Mouse (Mus musculus) right cerebral cortex, postnatal 25 days (tissue): ENCODE measurements around the gene Inka1.

Experiments
- DNase-seq: peaks from one replicate; pipeline ENCODE4 v3.0.0; 2022

Gene Inka1

DNA sequence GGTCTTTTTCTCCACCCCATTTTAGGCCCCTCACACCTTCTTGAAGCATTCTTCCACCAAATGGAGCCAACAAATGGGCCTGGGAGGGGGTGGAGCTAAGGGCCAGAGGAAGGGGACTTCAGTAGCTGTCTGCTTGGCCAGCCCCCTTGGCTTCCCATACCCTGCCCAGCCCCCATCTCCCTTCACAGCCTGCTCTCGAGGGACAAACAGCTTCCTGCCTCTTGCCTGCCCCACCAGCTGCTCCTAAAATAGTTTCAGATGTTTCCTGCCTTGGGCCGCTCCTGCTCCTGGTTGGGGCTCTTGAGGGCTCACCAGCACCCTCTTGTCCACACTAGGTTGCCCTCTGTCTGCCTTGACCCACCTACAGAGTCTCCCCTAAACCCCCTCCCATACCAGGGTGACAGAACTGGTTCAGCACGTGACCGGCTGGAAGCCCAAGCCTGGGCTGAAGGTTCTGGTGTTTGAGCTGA, 2.2 kb downstream of the Inka1 start:
- DNase-seq, result no peak

DNA sequence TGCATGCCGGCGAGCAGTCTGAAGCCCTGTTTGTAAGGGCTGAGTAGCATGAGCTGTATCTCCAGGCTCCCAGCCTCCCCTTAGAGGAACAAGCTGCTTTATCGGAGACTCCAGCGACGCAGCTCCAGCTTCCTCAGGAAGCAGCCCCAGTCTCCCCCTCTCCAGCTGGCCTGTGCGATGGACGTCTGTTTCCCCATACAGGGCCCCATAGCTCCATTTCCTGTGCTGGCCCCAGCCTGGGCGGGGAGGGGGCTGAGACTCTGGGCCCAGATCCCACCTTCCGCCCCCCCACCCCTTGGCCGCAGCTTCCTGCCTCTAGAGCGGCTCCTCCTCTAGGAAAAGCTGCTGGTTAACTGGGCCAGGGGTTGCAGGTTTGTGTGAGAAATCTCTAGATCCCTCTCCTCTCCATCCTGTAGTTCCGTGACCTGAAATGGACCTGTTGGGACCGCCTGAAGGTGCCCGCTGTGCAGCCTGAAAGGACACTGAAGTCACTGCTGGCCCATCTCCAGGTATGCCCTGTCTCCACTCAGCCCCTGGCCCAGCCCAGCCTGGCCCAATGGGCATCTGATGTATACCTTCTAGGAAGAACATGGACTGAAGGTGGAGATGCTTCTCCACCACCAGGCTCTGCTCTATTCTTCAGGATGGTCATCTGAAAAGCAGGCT, 2.9 kb downstream of the Inka1 start, which contains the start of gene Gm20661:
Gm20661 (plus strand) TSS at position 378 of the 666 bp plus-strand sequence.
- DNase-seq, result peak; percentile 42

DNA sequence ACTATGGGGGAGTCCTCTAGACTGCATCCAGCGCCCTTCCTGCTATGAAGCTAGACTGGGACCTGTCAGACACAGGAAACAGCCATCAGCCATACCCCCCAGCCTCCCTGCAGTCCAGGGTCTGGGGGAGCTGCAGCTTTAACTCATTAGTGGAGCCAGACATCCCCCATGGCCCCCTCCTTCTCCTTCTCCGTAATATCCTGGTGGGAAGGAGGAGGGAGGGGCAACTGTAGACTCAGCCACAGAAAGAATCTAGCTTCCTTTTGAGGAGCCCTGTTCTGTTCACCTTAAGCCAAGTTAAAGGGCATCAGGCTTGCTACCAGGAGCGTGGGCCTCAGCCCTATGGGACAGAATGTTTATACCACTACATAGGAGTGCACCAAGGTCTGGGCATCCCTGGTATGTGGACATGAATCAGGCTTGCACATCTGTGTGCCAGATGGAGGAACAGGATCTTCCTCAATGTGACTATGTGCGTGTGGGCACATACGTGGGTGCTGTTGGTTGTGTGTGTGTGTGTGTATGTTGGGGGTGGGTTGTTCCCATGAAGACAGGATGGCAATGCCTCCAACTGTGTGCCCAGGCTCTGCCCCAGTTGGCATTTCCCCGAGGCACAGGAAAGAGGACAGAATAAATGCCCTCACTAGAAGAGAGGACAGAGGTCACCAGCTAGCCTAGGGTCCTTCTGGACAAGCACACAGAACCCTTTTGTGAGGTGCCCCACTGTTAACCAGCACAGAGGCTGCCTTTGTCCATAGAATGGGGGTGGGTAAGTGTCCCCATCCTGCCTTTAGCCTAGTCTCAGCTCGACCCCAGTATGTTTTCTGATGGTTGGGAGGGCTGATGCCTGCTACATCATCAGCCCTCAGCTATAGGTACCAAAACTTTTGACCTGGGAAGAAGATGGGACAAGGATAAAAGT, 3.7 kb downstream of the Inka1 start:
- DNase-seq, result peak; percentile 48

DNA sequence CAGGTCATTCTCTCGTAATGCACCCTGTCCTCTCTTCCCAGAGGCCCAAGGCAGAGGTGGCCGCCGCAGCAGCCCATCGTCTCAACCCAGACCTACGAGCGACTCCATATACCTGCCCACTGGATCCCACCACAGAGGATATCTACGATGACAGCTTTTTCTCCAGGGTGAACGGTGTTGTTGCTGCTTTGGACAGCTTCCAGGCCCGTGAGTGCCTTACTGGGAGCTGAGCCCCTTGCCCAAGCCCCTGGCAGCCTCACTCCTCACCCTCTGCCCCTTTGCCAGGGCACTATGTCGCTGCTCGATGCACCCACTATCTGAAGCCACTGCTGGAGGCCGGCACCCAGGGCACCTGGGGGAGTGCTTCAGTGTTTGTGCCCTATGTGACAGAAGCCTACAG, 6.9 kb downstream of the Inka1 start:
- DNase-seq, result no peak

DNA sequence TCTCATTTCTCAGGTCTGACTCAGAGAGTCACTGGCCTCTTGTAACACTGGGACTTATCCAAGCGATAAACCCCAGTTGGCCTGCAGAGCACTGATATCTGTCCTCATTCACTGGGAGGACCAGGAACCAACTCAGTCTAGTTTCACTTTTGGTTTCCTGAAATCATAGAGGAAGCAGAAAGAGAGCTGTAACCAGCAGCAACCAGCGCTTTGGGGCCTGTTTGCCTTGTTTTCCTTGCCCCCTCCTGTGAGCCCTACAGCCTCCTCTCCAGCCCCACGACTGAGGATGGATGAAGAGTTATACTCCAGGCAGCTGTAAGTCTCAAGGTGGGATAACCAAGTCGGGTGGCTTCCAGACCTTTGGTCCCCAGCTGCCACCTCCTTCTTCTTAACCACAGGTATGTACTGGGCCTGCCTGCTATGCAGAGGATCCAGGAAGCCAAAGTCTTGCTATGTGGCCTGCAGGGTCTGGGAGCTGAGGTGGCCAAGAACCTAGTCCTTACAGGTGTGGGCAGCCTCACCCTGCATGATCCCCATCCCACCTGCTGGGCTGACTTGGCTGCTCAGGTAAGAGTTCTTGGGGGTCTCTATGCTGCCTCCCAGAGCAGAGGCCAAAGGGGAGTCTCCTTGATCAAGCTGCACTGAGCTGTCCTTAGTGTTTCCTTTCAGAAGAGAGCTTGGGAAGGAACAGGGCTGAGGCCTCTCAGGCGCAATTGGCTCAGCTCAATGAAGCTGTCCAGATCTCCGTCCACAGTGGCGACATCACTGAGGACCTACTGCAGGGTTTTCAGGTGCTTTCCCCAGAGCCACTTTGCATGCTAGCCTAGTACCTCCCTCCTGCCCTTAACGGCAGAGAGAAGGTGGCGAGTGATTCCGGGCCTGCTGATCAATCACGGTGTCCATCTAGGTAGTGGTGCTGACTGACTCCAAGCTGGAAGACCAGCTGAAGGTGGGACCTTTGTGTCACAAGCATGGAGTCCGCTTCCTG, 10.0 kb downstream of the Inka1 start, which contains the start of gene Uba7:
Uba7 (plus strand) TSS at position 107 of the 988 bp plus-strand sequence.
- DNase-seq, result no peak

DNA sequence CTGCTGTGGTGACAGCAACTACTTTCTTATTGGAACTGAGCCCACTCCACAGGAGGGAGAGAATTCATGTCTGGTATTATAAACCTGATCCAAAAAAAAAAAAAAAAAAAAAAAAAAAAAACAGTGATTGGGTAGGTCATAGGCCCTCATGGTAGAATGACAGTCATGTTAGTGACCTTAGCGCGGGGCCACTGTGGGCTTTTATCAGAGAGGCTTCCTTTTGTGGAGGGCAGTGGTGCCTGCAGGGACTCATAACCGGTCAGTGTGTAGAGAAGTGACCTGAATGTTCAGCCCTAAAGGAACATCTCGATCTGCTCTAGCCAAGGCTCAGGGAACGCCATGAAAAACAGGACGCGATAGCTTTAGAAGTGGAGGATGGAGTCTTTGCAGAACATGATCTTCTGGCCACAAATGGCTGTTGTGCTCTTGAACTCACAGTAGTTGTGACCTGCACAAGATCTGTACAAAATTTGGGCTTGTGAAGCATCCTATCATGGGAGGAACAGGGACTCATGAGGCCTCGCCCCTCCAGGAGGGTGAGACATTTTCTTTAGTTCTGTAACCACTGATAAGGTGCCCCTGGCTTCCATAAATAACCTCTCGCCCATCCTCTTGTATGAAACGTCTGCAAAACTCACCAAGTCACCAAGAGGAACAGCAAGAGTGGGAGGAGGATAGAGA, 11.0 kb downstream of the Inka1 start:
- DNase-seq, result no peak

DNA sequence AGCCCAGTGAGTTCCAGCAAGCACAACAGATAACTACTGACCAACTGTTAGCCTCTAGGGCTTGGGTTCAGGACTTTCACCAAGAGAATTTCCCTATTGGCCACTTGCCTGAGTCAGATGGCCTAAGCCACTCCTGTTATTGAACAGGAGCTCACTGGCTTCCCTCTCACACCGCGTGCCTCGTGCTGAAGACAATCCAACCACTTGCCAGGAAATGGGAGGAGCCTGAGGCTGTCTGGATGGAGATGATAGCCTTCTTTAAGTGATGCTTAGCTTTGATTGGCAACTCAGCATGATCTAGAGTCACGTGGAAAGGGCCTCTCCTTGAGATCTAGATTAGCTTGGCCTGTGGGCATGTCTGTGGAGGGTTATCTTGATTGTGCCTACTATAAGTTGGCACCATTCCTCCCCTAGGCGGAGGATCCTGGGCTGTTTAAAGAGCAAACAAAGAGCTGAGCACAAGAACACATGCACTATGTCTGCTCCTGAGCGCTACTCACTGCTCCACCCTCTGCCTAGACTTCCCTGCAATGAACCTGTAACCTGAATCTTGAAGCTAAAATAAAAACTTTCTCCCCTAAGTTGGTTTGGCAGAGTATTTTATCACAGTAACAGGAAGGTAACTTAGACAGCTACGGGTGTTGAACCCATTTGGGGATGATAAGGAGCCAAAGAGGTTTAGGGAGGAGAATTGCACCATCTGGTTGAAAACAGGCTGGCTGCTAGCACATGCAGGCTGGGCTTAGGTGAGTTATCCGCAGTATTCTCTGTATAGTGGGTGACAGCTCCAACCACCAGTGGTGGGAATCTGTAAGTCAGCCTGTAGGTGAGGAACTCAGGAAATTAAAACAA, 13.8 kb downstream of the Inka1 start:
- no peak for DNase-seq

DNA sequence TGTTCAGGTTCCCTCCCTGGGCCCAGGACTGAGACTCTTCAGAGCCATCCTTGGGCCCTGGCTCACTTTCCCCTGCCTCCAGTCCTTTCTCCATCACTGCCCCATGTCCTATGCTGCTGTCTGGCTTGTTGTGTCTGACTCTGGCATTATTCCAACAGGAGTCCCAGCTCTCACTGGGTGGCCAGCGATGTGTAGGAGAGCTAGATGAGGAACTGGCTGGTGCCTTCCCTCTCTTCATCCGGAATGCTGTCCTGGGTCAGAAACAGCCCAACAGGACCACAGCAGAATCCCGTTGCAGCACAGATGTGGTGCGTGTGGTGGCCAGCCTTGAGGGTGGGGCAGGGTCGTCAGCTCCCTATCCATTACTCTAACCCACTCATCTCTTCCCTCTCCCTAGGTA, 15.4 kb downstream of the Inka1 start:
- no peak for DNase-seq

DNA sequence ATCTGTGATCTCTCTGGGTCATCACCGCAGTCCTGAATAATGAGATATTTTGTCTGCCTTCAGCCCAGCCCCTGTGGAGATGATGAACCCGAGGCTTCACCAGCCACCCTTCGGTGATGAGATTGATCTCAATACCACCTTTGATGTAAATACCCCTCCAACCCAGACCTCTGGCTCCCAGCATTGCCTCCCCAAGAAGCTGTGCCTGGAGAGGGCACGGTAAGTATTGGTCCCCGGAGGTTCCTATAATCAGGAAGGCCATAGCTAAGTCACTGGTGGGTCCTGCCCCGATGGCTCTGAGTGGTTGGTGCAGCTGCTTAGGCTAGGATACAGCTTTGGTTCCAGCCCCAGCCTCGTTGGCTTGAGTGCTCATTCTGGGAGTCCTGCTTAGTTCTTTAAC, 17.1 kb downstream of the Inka1 start:
- DNase-seq, result no peak

DNA sequence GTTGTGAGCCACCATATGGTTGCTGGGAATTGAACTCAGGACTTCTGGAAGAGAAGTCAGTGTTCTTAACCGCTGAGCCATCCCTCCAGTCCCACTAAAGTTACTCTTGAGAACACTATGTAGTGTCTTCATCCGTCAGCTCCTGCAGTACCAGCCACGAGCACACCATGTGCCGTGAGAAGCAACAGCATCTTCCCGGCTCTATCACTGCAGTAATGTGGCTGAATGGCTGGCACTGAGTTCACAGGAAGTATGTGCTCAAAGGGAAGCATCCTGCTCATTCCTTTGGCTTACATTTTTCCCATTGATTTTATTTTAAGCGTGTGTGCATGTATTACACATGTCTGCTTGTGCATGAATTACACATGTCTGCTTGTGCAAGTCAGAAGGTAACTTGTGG, 18.2 kb downstream of the Inka1 start:
- DNase-seq, result no peak

DNA sequence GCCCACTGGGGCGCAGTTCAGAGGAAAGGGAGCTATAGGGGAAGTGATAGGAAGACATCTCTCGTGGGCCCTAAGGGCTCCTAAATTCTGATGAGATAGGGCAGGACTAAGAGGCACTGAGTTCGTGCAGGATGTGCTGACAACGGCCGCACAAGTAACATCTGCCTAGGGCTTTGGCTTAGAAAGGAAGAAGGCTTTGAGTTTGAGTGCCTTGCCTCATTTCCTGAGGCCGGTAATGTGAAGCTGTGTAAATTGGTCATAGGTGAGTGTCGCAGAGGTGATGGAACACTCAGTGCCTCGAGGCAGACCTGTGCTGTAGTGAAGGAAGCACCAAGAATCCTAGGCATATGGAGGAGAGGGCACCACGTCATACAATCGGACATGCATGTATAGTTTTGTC, 19.0 kb downstream of the Inka1 start:
- DNase-seq, result no peak

DNA sequence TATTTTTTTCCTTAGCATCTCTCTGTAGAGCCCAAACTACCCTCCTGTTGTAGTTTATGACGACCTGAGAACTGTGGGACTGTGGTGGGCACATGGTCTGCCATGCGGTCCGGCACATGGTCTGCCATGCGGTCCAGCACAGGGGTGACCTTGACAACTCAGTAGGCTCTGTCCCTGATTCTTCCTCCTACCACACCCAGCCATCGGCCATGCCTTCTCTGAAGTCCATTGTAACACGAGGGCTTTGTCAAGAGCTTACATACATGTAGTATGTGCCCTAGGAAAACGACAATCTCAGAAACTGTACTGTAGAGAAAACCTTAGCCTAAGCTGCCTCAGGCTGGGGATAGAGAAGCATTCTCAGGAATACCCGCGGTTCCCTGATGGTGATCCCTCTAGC, 21.0 kb downstream of the Inka1 start:
- DNase-seq, result no peak

DNA sequence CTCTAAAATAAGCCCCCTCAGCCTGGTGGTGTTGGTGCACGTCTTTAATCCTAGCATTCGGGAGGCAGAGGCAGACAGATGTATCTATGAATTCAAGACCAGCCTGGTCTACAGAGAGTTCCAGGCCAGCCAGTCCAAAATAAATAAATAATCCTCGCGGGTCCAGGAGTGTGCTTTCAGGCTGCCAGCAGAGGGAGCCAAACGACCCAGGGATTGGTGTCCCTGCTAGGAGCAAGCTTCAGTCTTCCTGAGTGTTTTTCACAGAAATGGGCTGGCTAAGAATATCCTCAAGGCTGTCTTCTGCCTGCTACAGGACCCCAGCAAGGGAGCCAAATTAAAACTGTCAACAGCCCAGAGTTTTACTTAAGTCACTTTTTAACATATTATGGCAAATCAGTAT, 22.0 kb downstream of the Inka1 start:
- no peak for DNase-seq

DNA sequence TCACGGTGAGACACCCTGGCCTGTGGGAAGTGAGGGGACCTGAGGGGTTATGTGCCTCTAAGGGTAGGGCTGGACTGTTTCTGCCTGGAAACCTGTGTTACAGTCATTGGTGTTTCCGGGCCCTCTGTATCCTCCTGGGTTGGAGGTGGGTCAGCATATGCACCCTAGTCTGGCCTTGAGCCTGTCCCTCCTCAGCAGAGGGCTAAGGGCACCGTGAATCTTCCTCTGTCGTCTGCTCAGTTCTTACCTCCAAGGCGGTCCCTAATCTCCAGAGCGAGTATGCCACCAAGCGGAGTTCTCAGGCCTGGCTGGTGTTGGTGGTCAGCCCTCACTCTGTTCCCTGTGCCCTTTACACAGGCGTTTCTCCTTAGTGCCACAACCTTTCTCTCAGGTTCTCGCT, 22.8 kb downstream of the Inka1 start:
- no peak for DNase-seq

DNA sequence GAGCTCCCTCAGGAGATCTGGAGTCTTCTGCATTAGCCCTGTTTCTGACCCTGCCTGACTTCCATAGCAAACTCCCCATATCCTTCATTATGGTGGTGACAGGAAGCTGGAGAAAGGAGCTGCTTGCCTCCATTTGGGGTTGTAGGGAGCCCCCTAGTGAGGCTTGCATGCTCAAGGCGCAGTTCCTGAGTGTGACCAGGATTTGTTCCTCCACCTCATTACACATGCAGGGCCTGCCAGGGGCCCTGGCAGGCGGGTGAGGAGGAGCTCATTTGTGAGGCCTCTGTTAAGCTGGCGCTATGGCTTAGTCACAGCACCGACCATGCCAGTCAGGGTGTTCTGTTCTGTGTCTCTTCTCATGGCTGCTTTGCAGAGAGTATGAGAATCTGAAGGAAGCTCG, 23.8 kb downstream of the Inka1 start:
- peak; percentile 69 for DNase-seq

DNA sequence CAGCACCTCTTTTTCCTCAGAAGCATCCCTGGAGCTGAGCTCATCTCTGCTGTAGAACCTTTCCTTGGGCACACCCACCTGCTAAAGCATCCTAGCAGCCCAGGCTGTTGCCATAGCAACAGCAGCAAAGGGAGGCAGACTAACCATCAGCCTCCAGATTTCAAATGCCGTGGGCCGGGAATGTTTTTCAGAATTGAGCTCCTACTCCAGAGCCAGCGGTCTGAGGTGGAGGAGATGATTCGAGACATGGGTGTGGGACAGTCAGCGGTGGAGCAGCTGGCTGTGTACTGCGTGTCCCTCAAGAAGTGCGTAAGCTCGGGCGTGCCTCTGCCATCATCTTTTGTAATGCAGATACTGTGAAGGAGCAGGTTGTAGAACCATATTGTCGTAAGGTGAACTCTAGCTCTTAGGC, 24.3 kb downstream of the Inka1 start:
- peak; percentile 84 for DNase-seq

DNA sequence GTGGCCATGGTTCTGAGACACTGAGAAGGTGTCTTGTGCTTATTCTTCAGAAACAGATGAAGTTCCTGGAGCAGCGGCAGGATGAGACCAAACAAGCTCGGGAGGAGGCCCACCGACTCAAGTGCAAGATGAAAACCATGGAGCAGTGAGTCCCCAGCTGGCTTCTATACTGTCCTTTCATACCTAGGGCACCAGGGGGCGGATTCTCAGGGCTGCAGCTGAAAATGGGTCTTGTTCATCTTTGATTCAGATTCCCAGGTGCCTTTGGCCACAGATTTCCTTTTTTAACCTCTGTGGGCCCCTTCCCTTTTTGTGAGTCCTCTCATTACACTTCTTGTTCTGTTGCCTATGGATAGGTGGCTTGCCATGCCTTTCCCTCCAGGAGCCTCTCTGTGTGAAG, 24.8 kb downstream of the Inka1 start:
- no peak for DNase-seq

DNA sequence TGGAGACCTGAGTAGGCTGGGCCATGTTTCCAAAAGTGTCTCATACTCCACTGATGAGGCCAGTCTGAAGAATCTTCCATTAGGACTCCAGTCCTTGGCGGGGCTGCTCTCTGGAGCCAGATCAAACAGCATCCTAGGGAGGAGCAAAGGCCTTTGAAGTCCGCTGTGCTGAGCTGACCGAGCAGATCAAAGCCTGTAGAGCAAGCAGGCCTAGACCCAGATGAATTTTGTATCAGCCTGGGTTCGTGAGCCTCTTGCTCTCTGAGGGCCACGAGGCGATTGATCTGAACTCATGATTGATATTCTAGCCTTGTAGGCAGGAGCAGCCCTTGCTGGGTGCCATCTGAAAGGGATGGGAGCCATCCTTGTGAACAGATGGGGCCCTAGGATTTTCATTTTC, 25.8 kb downstream of the Inka1 start:
- no peak for DNase-seq

DNA sequence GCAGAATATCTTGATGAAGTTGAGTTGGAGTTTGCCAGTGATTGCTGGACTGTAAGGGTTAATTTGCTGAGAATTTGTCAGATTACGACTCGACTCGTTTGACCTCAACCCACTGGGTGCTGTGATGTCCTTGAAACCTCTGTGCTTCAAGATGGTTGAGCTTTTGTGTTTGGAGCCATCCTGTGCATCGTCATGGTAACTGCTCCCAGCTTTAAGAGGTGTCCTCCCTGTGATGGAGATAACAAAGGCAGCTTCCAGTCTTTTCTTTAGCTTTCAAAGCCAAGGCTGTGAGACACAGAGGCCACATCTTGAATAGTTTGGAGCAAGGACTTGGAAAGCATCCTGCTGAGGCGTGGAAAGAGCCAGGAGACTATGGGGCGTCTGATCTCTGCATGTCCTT, 28.5 kb downstream of the Inka1 start:
- no peak for DNase-seq

DNA sequence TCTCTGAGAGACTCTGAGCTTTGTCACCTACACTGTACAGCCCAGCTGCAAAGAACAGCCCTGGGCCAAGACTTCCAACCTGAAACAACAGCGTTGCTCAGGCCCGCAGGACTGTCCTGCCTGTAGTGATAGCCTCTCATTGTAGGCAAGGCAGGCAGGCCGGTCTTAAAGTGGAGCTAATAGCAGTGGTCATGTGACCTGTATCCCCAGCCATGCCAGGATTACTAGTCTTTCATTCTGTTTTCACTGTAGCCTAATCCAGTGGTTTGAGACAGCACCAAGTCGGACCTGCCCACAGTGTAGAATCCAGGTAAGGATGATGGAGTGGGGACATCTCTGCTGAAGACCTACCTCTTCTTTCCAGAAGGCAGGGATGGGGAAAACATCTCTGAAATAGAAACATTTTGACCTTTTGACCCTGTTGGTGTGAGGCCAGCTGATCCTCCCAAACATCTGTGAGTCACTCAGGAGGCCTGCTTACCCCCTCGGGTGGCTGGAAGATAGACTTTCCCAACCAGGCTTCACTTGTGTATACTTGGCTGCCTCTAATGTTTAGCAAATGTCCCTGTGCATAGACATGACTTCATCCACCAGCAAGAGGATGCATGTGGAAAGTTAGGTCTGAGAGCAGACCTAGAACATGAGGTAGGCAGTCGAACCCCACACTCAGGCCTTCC, 29.9 kb downstream of the Inka1 start:
- DNase-seq, result no peak
